Comparison of ENCODE assay signal across 9 mouse cellular contexts in genomic region chr6:124904991-124905860, GRCm38 (mm10). TPM values are rescaled to one million over a fixed set of nuclear protein-coding genes. Genes with fewer than 3 reads are reported as not detected.
DNase-seq lines count a peak whose midpoint lies in the region; ATAC-seq and TF ChIP-seq lines count a peak whose summit lies in the region.
"Had no signal": no experiment of that assay in that cellular context is flagged by ENCODE, and none has a peak within 500 bp of the region (broad histone marks: within the 10 kb centered on the region; RNA-seq: fewer than 3 reads in every experiment).

No protein-coding gene starts in this region.

- H3K4me2 ChIP-seq in lung, embryonic 16.5 days (ENCODE audit: low read depth, low read length): peak overlapping the region; percentile 91
- H3K4me2 ChIP-seq in limb, embryonic 14.5 days (replicated peaks; ENCODE audit: low read depth, low read length, severe bottlenecking): peak overlapping the region; percentile 78
- peak overlapping the region; percentile 78 for H3K4me2 ChIP-seq in stomach, postnatal 0 days (replicated peaks; ENCODE audit: low read depth)

- ATAC-seq in cerebellum, adult (ENCODE audit: insufficient number of reproducible peaks, low FRiP score, low TSS enrichment): no peak
- ATAC-seq in lung, embryonic 16.5 days (ENCODE audit: low read depth): no peak
- no peak for ATAC-seq in limb, embryonic 14.5 days (ENCODE audit: low FRiP score, low read depth)
- ATAC-seq in stomach, postnatal 0 days (ENCODE audit: low FRiP score, low TSS enrichment): no peak
- no peak for ATAC-seq in erythroblast, adult 5-6 weeks (replicated peaks; ENCODE audit: low FRiP score, poor library complexity, severe bottlenecking)

- TF ChIP-seq POLR2A in limb, embryonic 14.5 days (IDR thresholded peaks at IDR 0.05; ENCODE audit: borderline replicate concordance, extremely low read depth, insufficient read depth, insufficient read length): no peak

- TF ChIP-seq CTCF in stomach, postnatal 0 days (IDR thresholded peaks at IDR 0.05; ENCODE audit: low read depth): no peak

- H3K4me3 ChIP-seq in lung, embryonic 16.5 days (ENCODE audit: low read length): peak overlapping the region; percentile 63; the same call in 1 of the 2 replicates
- H3K4me3 ChIP-seq in limb, embryonic 14.5 days (replicated peaks; ENCODE audit: low read length): peak overlapping the region; percentile 48
- no peak overlapping the region for H3K4me3 ChIP-seq in stomach, postnatal 0 days (ENCODE audit: low read depth, low read length)

- peak overlapping the region; percentile 98 for H3K27ac ChIP-seq in lung, embryonic 16.5 days (ENCODE audit: low read length)
- H3K27ac ChIP-seq in limb, embryonic 14.5 days (replicated peaks; ENCODE audit: low read depth, low read length): peak overlapping the region; percentile 99
- peak overlapping the region; percentile 97 for H3K27ac ChIP-seq in stomach, postnatal 0 days (replicated peaks)

- H3K4me1 ChIP-seq in lung, embryonic 16.5 days (replicated peaks; ENCODE audit: control insufficient read depth, insufficient read depth, low read length): peaks cover 12% of the 10 kb centered on the region
- peaks cover 18% of the 10 kb centered on the region for H3K4me1 ChIP-seq in limb, embryonic 14.5 days (ENCODE audit: control insufficient read depth, insufficient read depth, low read length)
- H3K4me1 ChIP-seq in stomach, postnatal 0 days (replicated peaks; ENCODE audit: control insufficient read depth, insufficient read depth): peaks cover 6% of the 10 kb centered on the region; the same call in 1 of the 2 replicates

- no peaks in the 10 kb centered on the region for H3K36me3 ChIP-seq in lung, embryonic 16.5 days (ENCODE audit: control insufficient read depth, insufficient read depth, low read length)
- H3K36me3 ChIP-seq in limb, embryonic 14.5 days (ENCODE audit: control insufficient read depth, insufficient read depth, low read length): no peaks in the 10 kb centered on the region
- no peaks in the 10 kb centered on the region for H3K36me3 ChIP-seq in stomach, postnatal 0 days (ENCODE audit: control insufficient read depth, insufficient read depth, low read length)

- peak overlapping the region; percentile 81 for H3K9ac ChIP-seq in lung, embryonic 16.5 days (ENCODE audit: low read length)
- H3K9ac ChIP-seq in limb, embryonic 14.5 days (ENCODE audit: low read depth, low read length, severe bottlenecking): peak overlapping the region; percentile 74
- peak overlapping the region; percentile 75; the same call in 1 of the 2 replicates for H3K9ac ChIP-seq in stomach, postnatal 0 days (ENCODE audit: low read length)

- no peaks in the 10 kb centered on the region for H3K9me3 ChIP-seq in lung, embryonic 16.5 days (ENCODE audit: control insufficient read depth, low read length)
- H3K9me3 ChIP-seq in limb, embryonic 14.5 days (ENCODE audit: control insufficient read depth, low read length): no peaks in the 10 kb centered on the region
- H3K9me3 ChIP-seq in stomach, postnatal 0 days (ENCODE audit: control insufficient read depth, low read length): no peaks in the 10 kb centered on the region

- WGBS in lung, embryonic 16.5 days: 40% methylated on average over 14 of the region's 16 CpGs
- WGBS in limb, embryonic 14.5 days: 41% methylated on average over 14 of the region's 16 CpGs
- 45% methylated on average over 13 of the region's 16 CpGs for WGBS in stomach, postnatal 0 days

- intact Hi-C loops in left cerebral cortex, postnatal 10 days (cut with DNase I): loop anchor here (2.0 kb wide), 1 partner anchor 42 kb away; the partner anchor contains the start of gene Gpr162

- peak; percentile 33 to 36 for DNase-seq in cerebellum, adult 18-20 months
- DNase-seq in lung, postnatal 4 days: no peak
- DNase-seq in limb, embryonic 14.5 days (ENCODE audit: low spot score): no peak
- no peak for DNase-seq in stomach, postnatal 0 days (ENCODE audit: low spot score)
- no peak for DNase-seq in left cerebral cortex, postnatal 10 days (ENCODE audit: extremely low spot score in 1 of 2, low spot score in 2 of 2)

- no peak for TF ChIP-seq EP300 in stomach, postnatal 0 days (optimal IDR thresholded peaks at IDR 0.05)

- H3K27me3 ChIP-seq in lung, embryonic 16.5 days (ENCODE audit: control insufficient read depth, insufficient read depth, low read depth, low read length): peaks cover 7% of the 10 kb centered on the region; the same call in 1 of the 2 replicates
- H3K27me3 ChIP-seq in limb, embryonic 14.5 days (ENCODE audit: control insufficient read depth, insufficient read depth, low read length): no peaks in the 10 kb centered on the region
- no peaks in the 10 kb centered on the region for H3K27me3 ChIP-seq in stomach, postnatal 0 days (ENCODE audit: control insufficient read depth, insufficient read depth, low read length)

RNA-seq across cellular contexts. Expression of gene Lag3, which starts 6.3 kb away (rescaled TPM):
- polyA plus RNA-seq in lung, embryonic 16.5 days (2015; fragmentation: Nextera tagmentation; extraction: Ambion mirVana): 1.2 TPM in 2 replicates
- 2.3 and 3.2 TPM in 2 replicates for polyA plus RNA-seq in limb, embryonic 14.5 days (2012; rRNA removed)
- 2.0 and 2.6 TPM in 2 replicates for polyA plus RNA-seq in limb, embryonic 14.5 days (2014; fragmentation: Nextera tagmentation; extraction: Ambion mirVana)
- 0.93 and 1.4 TPM in 2 replicates for polyA plus RNA-seq in stomach, postnatal 0 days (2015; fragmentation: Nextera tagmentation; extraction: Ambion mirVana)
- total RNA-seq in erythroblast, adult 5-6 weeks (2015; ENCODE audit: low replicate concordance): 1.0 and 2.7 TPM in 2 replicates
- 0.51 TPM in 1 of 2 replicates, not detected in the other for total RNA-seq in erythroblast, adult 5-6 weeks (2017; ENCODE audit: low replicate concordance)
- total RNA-seq in left cerebral cortex, postnatal 10 days (2021): 1 to 10 TPM; 1.4 to 1.5 TPM

RNA-seq across cellular contexts. Expression of gene Ptms, which starts 14.7 kb away (rescaled TPM):
- 341 and 346 TPM in 2 replicates for polyA plus RNA-seq in lung, embryonic 16.5 days (2015; fragmentation: Nextera tagmentation; extraction: Ambion mirVana)
- 1,126 and 1,778 TPM in 2 replicates for polyA plus RNA-seq in limb, embryonic 14.5 days (2012; rRNA removed)
- polyA plus RNA-seq in limb, embryonic 14.5 days (2014; fragmentation: Nextera tagmentation; extraction: Ambion mirVana): 306 and 353 TPM in 2 replicates
- polyA plus RNA-seq in stomach, postnatal 0 days (2015; fragmentation: Nextera tagmentation; extraction: Ambion mirVana): 260 and 276 TPM in 2 replicates
- 26.1 and 31.3 TPM in 2 replicates for total RNA-seq in erythroblast, adult 5-6 weeks (2015; ENCODE audit: low replicate concordance)
- total RNA-seq in erythroblast, adult 5-6 weeks (2017; ENCODE audit: low replicate concordance): 12.0 and 21.8 TPM in 2 replicates
- 1,000 to 10,000 TPM; 1,368 to 1,394 TPM for total RNA-seq in left cerebral cortex, postnatal 10 days (2021)

RNA-seq across cellular contexts. Expression of gene Cd4, which starts 17.2 kb away (rescaled TPM):
- 0.13 and 0.44 TPM in 2 replicates for polyA plus RNA-seq in lung, embryonic 16.5 days (2015; fragmentation: Nextera tagmentation; extraction: Ambion mirVana)
- 0.23 and 0.26 TPM in 2 replicates for polyA plus RNA-seq in limb, embryonic 14.5 days (2012; rRNA removed)
- 0.10 and 0.51 TPM in 2 replicates for polyA plus RNA-seq in limb, embryonic 14.5 days (2014; fragmentation: Nextera tagmentation; extraction: Ambion mirVana)
- polyA plus RNA-seq in stomach, postnatal 0 days (2015; fragmentation: Nextera tagmentation; extraction: Ambion mirVana): 0.45 and 0.65 TPM in 2 replicates
- 6.3 and 6.9 TPM in 2 replicates for total RNA-seq in erythroblast, adult 5-6 weeks (2015; ENCODE audit: low replicate concordance)
- total RNA-seq in erythroblast, adult 5-6 weeks (2017; ENCODE audit: low replicate concordance): 0.70 and 0.94 TPM in 2 replicates
- 1 to 10 TPM; 1.2 to 3.7 TPM for total RNA-seq in left cerebral cortex, postnatal 10 days (2021)
- polyA plus RNA-seq: C2C12 had no signal

RNA-seq across cellular contexts. Expression of gene Mlf2, which starts 26.0 kb away (rescaled TPM):
- 317 and 323 TPM in 2 replicates for polyA plus RNA-seq in lung, embryonic 16.5 days (2015; fragmentation: Nextera tagmentation; extraction: Ambion mirVana)
- 407 and 471 TPM in 2 replicates for polyA plus RNA-seq in limb, embryonic 14.5 days (2012; rRNA removed)
- 355 and 380 TPM in 2 replicates for polyA plus RNA-seq in limb, embryonic 14.5 days (2014; fragmentation: Nextera tagmentation; extraction: Ambion mirVana)
- polyA plus RNA-seq in stomach, postnatal 0 days (2015; fragmentation: Nextera tagmentation; extraction: Ambion mirVana): 312 and 330 TPM in 2 replicates
- total RNA-seq in erythroblast, adult 5-6 weeks (2015; ENCODE audit: low replicate concordance): 11.7 and 13.4 TPM in 2 replicates
- total RNA-seq in erythroblast, adult 5-6 weeks (2017; ENCODE audit: low replicate concordance): 14.1 and 20.7 TPM in 2 replicates
- 100 to 1,000 TPM; 597 to 610 TPM for total RNA-seq in left cerebral cortex, postnatal 10 days (2021)

RNA-seq across cellular contexts. Expression of gene Gpr162, which starts 41.4 kb away (rescaled TPM):
- 0.54 and 1.3 TPM in 2 replicates for polyA plus RNA-seq in lung, embryonic 16.5 days (2015; fragmentation: Nextera tagmentation; extraction: Ambion mirVana)
- polyA plus RNA-seq in limb, embryonic 14.5 days (2012; rRNA removed): 7.5 and 10.8 TPM in 2 replicates
- polyA plus RNA-seq in limb, embryonic 14.5 days (2014; fragmentation: Nextera tagmentation; extraction: Ambion mirVana): 2.1 and 2.3 TPM in 2 replicates
- 0.45 and 0.87 TPM in 2 replicates for polyA plus RNA-seq in stomach, postnatal 0 days (2015; fragmentation: Nextera tagmentation; extraction: Ambion mirVana)
- total RNA-seq in erythroblast, adult 5-6 weeks (2015; ENCODE audit: low replicate concordance): not detected in 2 replicates
- total RNA-seq in erythroblast, adult 5-6 weeks (2017; ENCODE audit: low replicate concordance): not detected in 2 replicates
- total RNA-seq in left cerebral cortex, postnatal 10 days (2021): 100 to 1,000 TPM; 214 to 216 TPM

Comparison
In these comparisons a context has a peak if more than half of its experiments do, and no peak if none do; other contexts are left out.
1. DNase-seq: peak in cerebellum, adult 18-20 months (2 of 2); none in lung, postnatal 4 days (0 of 2), limb, embryonic 14.5 days (single experiment), stomach, postnatal 0 days (single experiment) and left cerebral cortex, postnatal 10 days (0 of 2).
2. Peak in every context shown above with its lines, with median percentiles within 50 percentile points of each other: H3K27ac ChIP-seq, H3K4me2 ChIP-seq and H3K9ac ChIP-seq.